Mouse (Mus musculus) spleen, adult 2 months (tissue): ENCODE results near the gene Spata2l.

ENCODE experiments used
- CTCF ChIP-seq: fragments of 200-500 bp; IDR thresholded peaks from 2 replicates; pipeline ENCODE4 v1.5.1; 2011; ENCODE audit warnings: mild to moderate bottlenecking, inconsistent platforms; ENCODE audit not compliant: insufficient read depth, insufficient read length, insufficient replicate concordance; ENCODE audit errors: extremely low read depth
- POLR2A ChIP-seq: fragments of 200-500 bp; IDR thresholded peaks from 2 replicates; pipeline ENCODE4 v1.6.1; 2011; ENCODE audit warnings: low read depth, low read length, inconsistent platforms

- TF ChIP-seq CTCF (no peak), POLR2A (no peak)
These were observed 7.6 kb downstream of the Spata2l start for GRCm38 (mm10) chr8:123228416-123228815.
